Mouse (Mus musculus) heart, adult 2 months (tissue): ENCODE data around the gene Rab11b.

Experiments used
- CTCF ChIP-seq: fragments of 200-600 bp; IDR thresholded peaks from 2 replicates; pipeline ENCODE4 v1.8.1; 2022; ENCODE audit warnings: antibody characterized with exemption, mild to moderate bottlenecking, moderate library complexity
- EP300 ChIP-seq: fragments of 200-500 bp; IDR thresholded peaks from 2 replicates; pipeline ENCODE4 v1.6.1; 2011; ENCODE audit warnings: low read depth, low read length, control low read depth; ENCODE audit not compliant: insufficient read depth
- POLR2A ChIP-seq: fragments of 200-500 bp; IDR thresholded peaks from 2 replicates; pipeline ENCODE4 v1.6.1; 2011; ENCODE audit warnings: mild to moderate bottlenecking, low read depth, low read length, control low read depth; ENCODE audit not compliant: insufficient read depth

GRCm38 (mm10) chr17:33783408-33783807, 23.1 kb upstream of the Rab11b start:
- TF ChIP-seq CTCF, result no peak
- TF ChIP-seq POLR2A, result no peak
- peak; percentile 71 for TF ChIP-seq EP300
